Mouse (Mus musculus) A20 (cell line): ENCODE measurements around the gene Arf1.

Source experiments
- DNase-seq: peaks from one replicate; pipeline ENCODE4 v3.0.0-alpha.2; 2011; ENCODE audit warnings: low read depth, low spot score

Arf1 gene

GRCm38 (mm10) chr11:59228122-59228953 is at the start of gene Arf1:
Gene Arf1, minus strand, starts transcription at chr11:59228270.
- peak; percentile 96 for DNase-seq

GRCm38 (mm10) chr11:59276877-59277276 is 48.8 kb upstream of the Arf1 start:
- no peak for DNase-seq

DNA sequence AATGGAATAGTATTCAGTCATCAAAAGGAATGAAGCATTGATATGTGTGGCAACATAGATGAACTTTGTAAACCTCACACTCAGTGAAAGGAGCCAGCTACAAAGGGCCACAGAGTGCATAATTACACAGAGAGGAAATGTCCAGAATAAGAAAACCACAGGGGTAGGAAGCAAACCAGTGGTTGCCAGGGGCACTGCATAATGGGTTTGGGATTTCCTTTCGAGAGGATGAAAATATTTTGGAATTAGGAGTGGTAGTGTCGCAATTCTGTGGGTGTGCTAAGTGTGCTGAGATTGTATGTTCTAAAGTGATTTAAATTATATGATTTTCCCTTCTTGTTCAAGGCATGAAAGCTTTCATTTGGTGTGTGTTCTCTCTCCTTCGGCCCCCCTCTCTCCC is 46.1 kb upstream of the Arf1 start:
- DNase-seq, result no peak

GRCm38 (mm10) chr11:59266727-59267126 is 38.7 kb upstream of the Arf1 start:
- no peak for DNase-seq

GRCm38 (mm10) chr11:59265154-59265813 is 37.2 kb upstream of the Arf1 start:
- DNase-seq, result no peak

GRCm38 (mm10) chr11:59264593-59264992 is 36.5 kb upstream of the Arf1 start:
- DNase-seq, result no peak

DNA sequence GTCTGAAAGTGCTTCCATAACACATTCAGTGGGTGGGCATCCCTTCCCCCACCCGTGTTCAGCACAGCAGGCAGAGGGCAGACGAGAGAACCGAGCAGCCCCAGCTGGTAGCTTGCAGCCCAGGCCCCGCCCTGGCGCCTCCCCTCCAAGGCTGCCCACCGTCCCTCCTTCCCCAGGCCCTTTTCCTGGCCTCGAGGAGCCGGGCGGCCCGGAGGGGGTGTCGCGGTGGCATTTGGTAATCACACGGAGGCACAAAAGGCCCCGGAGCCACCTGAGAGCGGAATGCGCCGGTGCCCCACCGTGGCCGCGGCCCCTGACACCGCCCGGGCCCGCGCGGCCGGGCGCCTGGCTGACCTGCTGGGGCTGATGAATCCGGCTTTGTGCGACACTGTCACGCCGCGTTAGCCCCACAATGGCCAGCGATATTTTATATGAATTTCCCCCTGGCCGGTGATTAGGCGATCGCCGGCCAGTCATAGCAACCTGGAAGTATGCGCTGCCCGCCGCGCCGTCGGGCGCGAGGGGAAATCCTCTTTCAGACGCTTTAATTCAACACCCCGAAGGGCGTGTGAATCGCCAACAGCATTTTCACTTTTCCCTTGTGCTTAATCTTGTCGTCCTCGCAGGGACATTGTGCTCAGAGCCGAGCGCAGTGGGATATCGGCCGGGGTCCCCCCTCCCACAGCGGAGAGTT is 35.9 kb upstream of the Arf1 start:
- DNase-seq, result no peak

GRCm38 (mm10) chr11:59262308-59262707 is 34.2 kb upstream of the Arf1 start:
- no peak for DNase-seq

DNA sequence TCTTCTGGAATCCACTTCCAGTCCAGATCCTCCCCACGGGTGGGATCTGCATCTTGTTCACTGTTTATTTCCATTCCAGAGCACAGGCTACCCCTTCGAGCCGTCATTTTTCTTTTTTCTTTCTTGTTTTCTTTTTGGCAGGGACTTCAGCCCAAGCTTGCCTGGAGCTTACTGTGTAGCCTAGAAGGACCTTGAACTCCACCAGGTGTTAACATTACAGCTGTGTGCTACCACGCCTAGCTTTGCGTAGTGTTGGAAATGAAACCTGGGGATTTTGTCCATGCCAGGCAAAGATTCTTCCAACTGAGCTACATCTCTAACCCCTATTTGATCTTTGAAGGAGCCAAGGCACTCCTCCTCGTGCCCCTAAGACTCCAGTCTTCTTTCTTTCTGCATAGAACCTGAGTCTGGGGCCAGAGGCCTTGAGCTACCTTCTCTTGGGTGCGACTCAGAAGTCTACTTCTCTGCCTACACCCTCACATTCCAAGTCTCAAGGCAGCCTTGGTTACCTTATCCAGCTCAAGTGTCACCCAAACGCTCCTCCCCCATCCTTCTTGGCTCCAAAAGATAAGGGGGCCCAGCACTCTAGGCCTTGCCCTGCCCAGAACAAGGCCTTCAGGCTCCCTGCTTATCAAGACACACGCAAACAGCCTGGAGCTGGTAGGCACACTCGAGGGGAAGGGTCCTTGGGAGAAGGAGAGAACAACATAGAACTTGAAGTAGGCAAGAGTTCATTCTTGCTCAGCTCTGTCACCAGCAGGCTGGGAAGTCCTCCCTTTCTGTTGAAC is 32.8 kb upstream of the Arf1 start:
- no peak for DNase-seq

GRCm38 (mm10) chr11:59259647-59260046 is 31.6 kb upstream of the Arf1 start:
- DNase-seq, result no peak

DNA sequence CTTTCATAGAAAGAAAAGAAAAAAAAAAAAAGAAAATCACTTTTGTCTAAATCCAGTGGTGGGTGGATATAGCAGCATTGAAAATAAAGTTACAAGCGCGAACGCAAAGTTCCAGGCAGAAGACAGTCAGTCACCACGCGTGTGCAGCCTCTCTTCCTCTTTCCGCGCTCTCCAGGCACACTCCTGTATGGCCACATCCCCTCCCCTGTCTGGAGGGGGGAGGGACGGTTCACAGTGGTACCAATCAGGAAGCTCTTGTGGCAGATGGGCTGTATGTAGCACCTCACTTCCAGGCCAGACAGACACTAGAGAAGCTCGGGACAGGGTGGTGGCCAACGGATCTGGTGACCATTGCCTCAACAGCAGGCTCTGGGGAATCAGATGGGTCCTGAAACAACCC is 20.0 kb upstream of the Arf1 start:
- DNase-seq, result no peak

DNA sequence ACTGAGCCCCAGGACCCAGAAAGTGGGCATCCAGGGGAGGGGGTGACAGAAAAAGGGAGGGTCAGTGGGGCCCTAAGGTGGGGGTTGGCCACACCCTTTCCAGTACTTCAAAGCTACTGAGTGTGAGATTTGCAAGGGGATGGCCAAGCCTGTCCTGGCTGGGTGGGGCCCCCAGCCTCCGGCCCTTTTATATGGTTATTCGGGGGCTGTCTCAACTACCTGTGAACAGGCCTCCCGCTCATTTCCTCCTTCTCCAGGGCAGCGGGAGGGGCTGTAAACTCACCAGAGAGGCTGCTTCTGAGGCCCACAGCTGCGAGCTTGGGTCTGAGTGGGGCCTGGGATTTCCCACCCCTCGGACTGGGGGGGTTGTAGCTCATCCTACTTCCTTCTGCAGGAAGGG is 15.8 kb upstream of the Arf1 start:
- no peak for DNase-seq

GRCm38 (mm10) chr11:59241841-59242240 is 13.8 kb upstream of the Arf1 start:
- DNase-seq, result no peak

GRCm38 (mm10) chr11:59239796-59240195 is 11.7 kb upstream of the Arf1 start:
- DNase-seq, result no peak

DNA sequence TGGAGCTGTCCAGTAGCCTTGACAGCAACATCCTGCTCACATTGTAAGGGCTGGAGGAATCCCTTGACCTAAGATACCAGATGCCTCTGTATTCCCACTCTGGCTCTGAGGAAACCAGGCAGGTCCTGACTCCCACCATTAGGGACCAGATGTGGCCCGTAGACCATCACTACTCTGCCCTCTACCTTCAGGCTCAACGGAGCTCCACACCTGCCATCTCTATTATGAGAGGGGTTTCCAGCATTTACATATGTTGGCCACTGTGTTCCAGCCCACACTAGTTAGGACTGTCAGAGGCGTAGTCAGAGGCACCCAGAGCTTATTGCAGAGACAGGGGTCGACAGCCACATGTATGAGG is 11.3 kb upstream of the Arf1 start:
- DNase-seq, result no peak

- peak; percentile 50 for DNase-seq
These were observed 10.7 kb upstream of the Arf1 start for GRCm38 (mm10) chr11:59238525-59239427.

- no peak for DNase-seq
These were observed 4.7 kb upstream of the Arf1 start for GRCm38 (mm10) chr11:59232797-59233196.

DNA sequence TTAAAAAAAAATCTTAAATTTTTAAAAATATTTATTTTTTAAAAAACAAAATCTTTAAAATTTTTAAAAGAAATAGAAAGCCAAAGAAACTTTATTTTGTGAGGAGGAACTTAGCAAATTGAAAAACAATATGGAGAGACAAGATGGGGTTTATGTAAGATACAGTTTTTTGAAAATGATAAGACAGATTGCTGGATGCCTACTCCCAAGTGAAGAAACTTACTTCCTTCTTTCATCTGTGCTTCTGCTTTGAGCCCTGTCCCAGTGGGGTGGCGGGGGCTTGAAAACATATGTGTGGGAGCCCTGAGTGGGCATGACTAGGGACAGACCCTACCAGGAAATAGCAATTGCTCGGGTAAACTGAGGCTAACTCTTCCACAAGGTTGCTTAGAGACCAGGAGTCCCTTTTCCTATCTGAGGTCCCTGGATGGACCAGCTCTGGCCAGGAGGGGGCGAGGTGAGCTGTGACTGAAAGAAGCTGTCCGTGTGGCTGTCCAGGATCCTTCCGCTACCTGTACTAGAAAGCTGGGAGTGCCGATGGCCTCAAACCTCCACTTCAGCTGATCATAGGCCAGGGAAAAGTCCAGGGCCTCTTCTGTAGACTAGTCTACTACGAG is 2.2 kb upstream of the Arf1 start:
- DNase-seq, result peak; percentile 70

- DNase-seq, result peak; percentile 32
These were observed 407 bp downstream of the Arf1 start for GRCm38 (mm10) chr11:59227604-59228121.
